Mouse (Mus musculus) brain, embryonic 14.5 days (tissue): ENCODE data around the gene Ins2. TPM values are rescaled to one million over a fixed set of nuclear protein-coding genes. Genes with fewer than 3 reads are reported as not detected.

Source experiments
- DNase-seq: peaks from one replicate; pipeline ENCODE4 v3.0.0-alpha.2; 2011; ENCODE audit warnings: low read depth
- CTCF ChIP-seq: fragments of 200-500 bp; IDR thresholded peaks from 2 replicates; pipeline ENCODE4 v1.5.1; 2012; ENCODE audit warnings: inconsistent platforms, mild to moderate bottlenecking, moderate library complexity, borderline replicate concordance; ENCODE audit not compliant: insufficient read depth, insufficient read length; ENCODE audit errors: extremely low read depth
- POLR2A ChIP-seq: fragments of 200-500 bp; IDR thresholded peaks from 2 replicates; pipeline ENCODE4 v1.6.1; 2012; ENCODE audit warnings: mild to moderate bottlenecking, inconsistent platforms, borderline replicate concordance; ENCODE audit not compliant: poor library complexity, insufficient read depth, insufficient read length, severe bottlenecking; ENCODE audit errors: extremely low read depth
- polyA plus RNA-seq: library from polyadenylated mRNA; depleted of rRNA; stranded (reverse); fragments of >200 nt; gene quantifications from 2 replicates; pipeline ENCODE4 v1.2.3, GENCODE M21; 2012; rRNA removed

The Ins2 gene
- polyA plus RNA-seq, 1 experiment: 1.1 TPM

GRCm38 (mm10) chr7:142646676-142647075, 96.5 kb downstream of the Ins2 start:
- TF ChIP-seq CTCF (no peak), POLR2A (no peak)
- no peak for DNase-seq

- no peak for DNase-seq
- TF ChIP-seq POLR2A: no peak
- TF ChIP-seq CTCF: no peak
These were observed 98.1 kb downstream of the Ins2 start for GRCm38 (mm10) chr7:142645045-142645444.

- TF ChIP-seq POLR2A (no peak), CTCF (no peak)
- DNase-seq: no peak
These were observed 107.0 kb downstream of the Ins2 start for GRCm38 (mm10) chr7:142636178-142636577.

GRCm38 (mm10) chr7:142630691-142631090, 112.5 kb downstream of the Ins2 start:
- TF ChIP-seq CTCF (no peak), POLR2A (no peak)
- peak; percentile 17 for DNase-seq

GRCm38 (mm10) chr7:142629806-142630205, 113.4 kb downstream of the Ins2 start:
- no peak for TF ChIP-seq CTCF
- no peak for TF ChIP-seq POLR2A
- DNase-seq: peak; percentile 2

Other genes starting within 250 kb of the Ins2 start
- 0.68 and 1.9 TPM in 2 replicates for gene Tnnt3, start 244.5 kb downstream of the Ins2 start, polyA plus RNA-seq
- gene Mrpl23, start 210.7 kb downstream of the Ins2 start, polyA plus RNA-seq: 80.2 and 111 TPM in 2 replicates
- gene Igf2, start 76.6 kb downstream of the Ins2 start, polyA plus RNA-seq: 234 and 457 TPM in 2 replicates
- gene Gm49394, start 73.4 kb downstream of the Ins2 start, polyA plus RNA-seq: 0.06 and 0.34 TPM in 2 replicates
- gene Th, start 187.7 kb upstream of the Ins2 start, polyA plus RNA-seq: 14.8 and 17.9 TPM in 2 replicates
- 0.72 and 0.98 TPM in 2 replicates for gene Ascl2, start 225.9 kb upstream of the Ins2 start, polyA plus RNA-seq